Comparison of ENCODE assay signal across 7 mouse cellular contexts in the genomic region with DNA sequence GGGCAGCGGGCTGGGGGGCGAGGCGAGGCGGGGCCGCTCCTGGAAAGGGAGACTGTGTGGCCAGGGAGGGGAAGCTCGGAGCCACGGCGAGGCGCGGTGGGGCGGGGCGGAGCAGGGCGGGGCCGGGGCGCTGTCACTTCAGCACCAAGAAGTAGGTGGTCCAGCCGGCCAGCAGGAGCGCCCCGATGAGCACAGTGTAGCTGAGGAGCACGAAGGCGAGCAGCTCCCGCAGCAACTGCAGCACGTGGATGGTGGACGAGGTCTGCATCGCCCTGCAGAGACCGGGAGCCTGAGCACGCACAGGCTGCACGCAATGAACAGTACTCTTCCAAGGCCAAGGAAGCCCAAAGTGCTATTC. TPM values are rescaled to one million over a fixed set of nuclear protein-coding genes. Genes with fewer than 3 reads are reported as not detected.
A peak's percentile ranks its signal among the peaks of the same experiment; 100 is the strongest.
DNase-seq lines count a peak whose midpoint lies in the region; ATAC-seq and TF ChIP-seq lines count a peak whose summit lies in the region.

No protein-coding gene starts in this region.

- peak overlapping the region; percentile 88 for H3K4me2 ChIP-seq in limb, embryonic 12.5 days
- H3K4me2 ChIP-seq in neural tube, embryonic 15.5 days = peak overlapping the region; percentile 94

- H3K4me3 ChIP-seq in spleen, adult 2 months (ENCODE audit: extremely low read depth, insufficient read depth, insufficient read length) = peak overlapping the region; percentile 98
- peak overlapping the region; percentile 95 for H3K4me3 ChIP-seq in erythroblast, embryonic 14.5 days (replicated peaks)
- peak overlapping the region; percentile 92 for H3K4me3 ChIP-seq in limb, embryonic 12.5 days (replicated peaks)
- peak overlapping the region; percentile 98 for H3K4me3 ChIP-seq in neural tube, embryonic 15.5 days (replicated peaks)

- H3K27ac ChIP-seq in spleen, adult 2 months (ENCODE audit: insufficient read depth, low read length) = no peak overlapping the region
- H3K27ac ChIP-seq in limb, embryonic 12.5 days = no peak overlapping the region
- H3K27ac ChIP-seq in neural tube, embryonic 15.5 days (replicated peaks) = peak overlapping the region; percentile 79

- H3K9me3 ChIP-seq in erythroblast, embryonic 14.5 days (ENCODE audit: control insufficient read depth, low read length) = no peaks in the 10 kb centered on the region
- no peaks in the 10 kb centered on the region for H3K9me3 ChIP-seq in limb, embryonic 12.5 days
- H3K9me3 ChIP-seq in neural tube, embryonic 15.5 days (replicated peaks) = no peaks in the 10 kb centered on the region

- WGBS in spleen, adult 2 months = 4% methylated on average over 26 of the region's 27 CpGs
- under 1% methylated on average over 23 of the region's 27 CpGs for WGBS in limb, embryonic 12.5 days
- WGBS in neural tube, embryonic 15.5 days = under 1% methylated on average over 26 of the region's 27 CpGs

- H3K36me3 ChIP-seq in spleen, adult 2 months (ENCODE audit: control insufficient read depth, insufficient read depth, low read length) = peaks cover 3% of the 10 kb centered on the region
- H3K36me3 ChIP-seq in erythroblast, embryonic 14.5 days (ENCODE audit: control insufficient read depth) = peaks cover 24% of the 10 kb centered on the region
- H3K36me3 ChIP-seq in limb, embryonic 12.5 days = peaks cover 24% of the 10 kb centered on the region
- H3K36me3 ChIP-seq in neural tube, embryonic 15.5 days = peaks cover 25% of the 10 kb centered on the region

- H3K4me1 ChIP-seq in spleen, adult 2 months (ENCODE audit: control insufficient read depth, insufficient read depth, insufficient read length) = peaks cover 4% of the 10 kb centered on the region
- H3K4me1 ChIP-seq in erythroblast, embryonic 14.5 days (ENCODE audit: control insufficient read depth) = peaks cover 32% of the 10 kb centered on the region
- H3K4me1 ChIP-seq in limb, embryonic 12.5 days (replicated peaks) = peaks cover 35% of the 10 kb centered on the region
- H3K4me1 ChIP-seq in neural tube, embryonic 15.5 days = peaks cover 27% of the 10 kb centered on the region

- TF ChIP-seq CTCF in spleen, adult 2 months (IDR thresholded peaks at IDR 0.05; ENCODE audit: extremely low read depth, insufficient read depth, insufficient read length, insufficient replicate concordance) = no peak

- TF ChIP-seq POLR2A in spleen, adult 2 months (IDR thresholded peaks at IDR 0.05; ENCODE audit: low read depth, low read length) = no peak

- no peak for DNase-seq in spleen, adult 2 months (ENCODE audit: low read depth in 1 of 2, low spot score in 2 of 2)
- DNase-seq in spleen, postnatal 4 days (ENCODE audit: low spot score in 2 of 2) = no peak
- DNase-seq in gastrocnemius, postnatal 10 days = no peak
- DNase-seq in urinary bladder, postnatal 4 days (ENCODE audit: low spot score in 2 of 2) = no peak

- no peaks in the 10 kb centered on the region for H3K27me3 ChIP-seq in spleen, adult 2 months (ENCODE audit: control insufficient read depth, insufficient read depth, low read length)
- no peaks in the 10 kb centered on the region for H3K27me3 ChIP-seq in erythroblast, embryonic 14.5 days (ENCODE audit: control insufficient read depth)
- H3K27me3 ChIP-seq in limb, embryonic 12.5 days = no peaks in the 10 kb centered on the region
- no peaks in the 10 kb centered on the region for H3K27me3 ChIP-seq in neural tube, embryonic 15.5 days (replicated peaks)

- peak overlapping the region; percentile 27; the same call in 1 of the 2 replicates for H3K9ac ChIP-seq in limb, embryonic 12.5 days (replicated peaks)
- peak overlapping the region; percentile 58 for H3K9ac ChIP-seq in neural tube, embryonic 15.5 days (replicated peaks)

- peak; percentile 95 for ATAC-seq in limb, embryonic 12.5 days (ENCODE audit: insufficient number of reproducible peaks, insufficient read depth, low FRiP score, low TSS enrichment, low read depth)
- peak; percentile 87 for ATAC-seq in neural tube, embryonic 15.5 days (ENCODE audit: low FRiP score)

RNA-seq across cellular contexts. Expression of a gene that starts 0.4 kb away (rescaled TPM):
- 37.6 and 39.1 TPM in 2 replicates for polyA plus RNA-seq in spleen, adult 2 months (2012; rRNA removed)
- polyA plus RNA-seq in erythroblast, embryonic 14.5 days (2012) = 0.62 and 0.66 TPM in 2 replicates
- 112 and 120 TPM in 2 replicates for polyA plus RNA-seq in limb, embryonic 12.5 days (2016; fragmentation: Nextera tagmentation; extraction: Ambion mirVana)
- polyA plus RNA-seq in neural tube, embryonic 15.5 days (2015; fragmentation: Nextera tagmentation; extraction: Ambion mirVana) = 104 and 108 TPM in 2 replicates
- 10 to 100 TPM; 36.9 to 38.8 TPM for total RNA-seq in gastrocnemius, postnatal 10 days (2021)

RNA-seq across cellular contexts. Expression of a gene that starts 0.9 kb away (rescaled TPM):
- 2.4 and 2.9 TPM in 2 replicates for polyA plus RNA-seq in spleen, adult 2 months (2012; rRNA removed)
- polyA plus RNA-seq in erythroblast, embryonic 14.5 days (2012) = not detected in 2 replicates
- 0.24 and 0.32 TPM in 2 replicates for polyA plus RNA-seq in limb, embryonic 12.5 days (2016; fragmentation: Nextera tagmentation; extraction: Ambion mirVana)
- polyA plus RNA-seq in neural tube, embryonic 15.5 days (2015; fragmentation: Nextera tagmentation; extraction: Ambion mirVana) = 8.3 and 8.9 TPM in 2 replicates
- 1 to 10 TPM in 1 of 2 experiments, not detected in 1; 1.1 TPM for total RNA-seq in gastrocnemius, postnatal 10 days (2021)

RNA-seq across cellular contexts. Expression of a gene that starts 14.1 kb away (rescaled TPM):
- 0.05 TPM in 1 of 2 replicates, not detected in the other for polyA plus RNA-seq in spleen, adult 2 months (2012; rRNA removed)
- not detected in 2 replicates for polyA plus RNA-seq in erythroblast, embryonic 14.5 days (2012)
- polyA plus RNA-seq in limb, embryonic 12.5 days (2016; fragmentation: Nextera tagmentation; extraction: Ambion mirVana) = 0.92 and 1.6 TPM in 2 replicates
- polyA plus RNA-seq in neural tube, embryonic 15.5 days (2015; fragmentation: Nextera tagmentation; extraction: Ambion mirVana) = 1.0 and 1.1 TPM in 2 replicates
- not detected for total RNA-seq in gastrocnemius, postnatal 10 days (2021)

RNA-seq across cellular contexts. Expression of a gene that starts 35.1 kb away (rescaled TPM):
- not detected in 2 replicates for polyA plus RNA-seq in spleen, adult 2 months (2012; rRNA removed)
- polyA plus RNA-seq in erythroblast, embryonic 14.5 days (2012) = not detected in 2 replicates
- polyA plus RNA-seq in limb, embryonic 12.5 days (2016; fragmentation: Nextera tagmentation; extraction: Ambion mirVana) = not detected in 2 replicates
- polyA plus RNA-seq in neural tube, embryonic 15.5 days (2015; fragmentation: Nextera tagmentation; extraction: Ambion mirVana) = not detected in 2 replicates
- total RNA-seq in gastrocnemius, postnatal 10 days (2021) = not detected

RNA-seq across cellular contexts. Expression of a gene that starts 35.3 kb away (rescaled TPM):
- polyA plus RNA-seq in spleen, adult 2 months (2012; rRNA removed) = not detected in 2 replicates
- not detected in 2 replicates for polyA plus RNA-seq in erythroblast, embryonic 14.5 days (2012)
- not detected in 2 replicates for polyA plus RNA-seq in limb, embryonic 12.5 days (2016; fragmentation: Nextera tagmentation; extraction: Ambion mirVana)
- 0.55 and 0.66 TPM in 2 replicates for polyA plus RNA-seq in neural tube, embryonic 15.5 days (2015; fragmentation: Nextera tagmentation; extraction: Ambion mirVana)
- total RNA-seq in gastrocnemius, postnatal 10 days (2021) = not detected

Comparison
In these comparisons a context has a peak if more than half of its experiments do, and no peak if none do; other contexts are left out.
1. RNA of a gene that starts 0.4 kb away (polyA plus RNA-seq): 112 to 120 TPM in limb, embryonic 12.5 days, 104 to 108 TPM in neural tube, embryonic 15.5 days and 37.6 to 39.1 TPM in spleen, adult 2 months; 0.62 to 0.66 TPM in erythroblast, embryonic 14.5 days; every median in the first group is over 10 times any median in the second.
2. Peak in every context shown above with its lines, with median percentiles within 50 percentile points of each other: H3K4me3 ChIP-seq.